Mouse (Mus musculus): Measurements from ENCODE around the gene Stard3. TPM values are rescaled to one million over a fixed set of nuclear protein-coding genes. Genes with fewer than 3 reads are reported as not detected.
A peak's percentile ranks its signal among the peaks of the same experiment; 100 is the strongest.
"Not testable (repeated sequence)": the region's sequence is repeated elsewhere in the genome, so short reads cannot be mapped to it uniquely, and the experiment has no call there.

Gene Stard3
- total RNA-seq, 4 experiments from 2014 or later, result 12.0 to 18.2 (median 13.9) TPM

DNA sequence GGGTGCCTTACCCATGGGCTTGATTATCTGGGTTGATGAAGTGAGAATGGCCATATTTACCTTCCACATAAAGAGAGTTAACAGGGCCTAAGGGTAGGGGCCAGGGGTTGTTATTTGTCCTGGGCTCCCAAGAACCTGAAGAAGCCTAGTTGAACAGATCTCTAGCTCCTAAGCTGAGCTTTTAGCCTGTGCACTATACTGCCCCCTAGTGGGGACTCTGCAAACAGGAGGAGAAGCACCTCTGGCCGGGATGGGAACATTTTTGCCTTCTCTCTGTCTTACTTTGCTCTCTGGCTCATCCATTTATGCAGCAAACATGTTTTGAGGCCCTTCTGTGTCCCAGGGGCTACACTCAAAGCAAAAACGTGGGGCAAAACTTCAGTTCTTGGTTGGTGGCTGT, 14.2 kb downstream of the Stard3 start:
- DNase-seq (ENCODE audit: low spot score in 2 of 2), result no peak

DNA sequence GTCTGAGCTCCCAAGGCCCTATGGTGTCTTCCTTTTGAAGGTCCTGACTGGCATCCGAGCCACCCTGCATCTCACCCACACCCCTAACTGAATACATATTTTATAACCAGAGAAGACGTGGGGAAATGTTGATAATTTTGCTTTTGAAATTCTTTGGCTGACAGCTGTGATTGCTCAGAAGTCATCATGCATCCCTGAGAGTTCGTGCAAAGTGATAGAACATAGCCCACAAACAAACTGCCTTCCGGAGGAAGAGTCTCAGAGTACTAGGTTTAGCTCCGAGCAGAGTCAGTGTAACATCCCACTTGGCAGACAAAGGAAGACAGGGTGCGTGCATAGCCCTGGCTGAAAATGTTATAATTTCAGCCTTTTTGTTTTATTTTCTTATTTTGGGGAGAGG, 15.1 kb downstream of the Stard3 start:
- no peak for DNase-seq (ENCODE audit: low spot score in 2 of 2)

DNA sequence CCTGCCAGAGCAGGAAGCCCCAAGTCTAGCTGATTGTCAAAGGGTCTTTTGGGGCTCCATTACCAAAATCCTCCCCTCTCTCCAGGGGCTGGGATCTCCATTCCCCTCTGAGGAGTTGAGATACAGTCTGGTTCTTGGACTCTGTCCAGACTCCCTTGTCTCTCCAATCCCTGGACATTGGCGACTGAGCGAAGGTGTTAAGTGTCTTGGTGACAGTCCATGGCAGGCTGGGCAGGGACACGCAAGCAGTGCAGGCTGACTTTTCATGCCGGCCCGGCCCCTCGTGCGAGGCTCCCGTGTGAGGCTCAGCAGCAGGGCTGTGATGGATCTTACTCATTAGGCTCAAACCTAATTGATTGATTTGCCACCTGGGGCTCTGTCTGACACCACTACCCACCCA, 16.1 kb downstream of the Stard3 start:
- no peak for DNase-seq (ENCODE audit: low spot score in 2 of 2)

DNA sequence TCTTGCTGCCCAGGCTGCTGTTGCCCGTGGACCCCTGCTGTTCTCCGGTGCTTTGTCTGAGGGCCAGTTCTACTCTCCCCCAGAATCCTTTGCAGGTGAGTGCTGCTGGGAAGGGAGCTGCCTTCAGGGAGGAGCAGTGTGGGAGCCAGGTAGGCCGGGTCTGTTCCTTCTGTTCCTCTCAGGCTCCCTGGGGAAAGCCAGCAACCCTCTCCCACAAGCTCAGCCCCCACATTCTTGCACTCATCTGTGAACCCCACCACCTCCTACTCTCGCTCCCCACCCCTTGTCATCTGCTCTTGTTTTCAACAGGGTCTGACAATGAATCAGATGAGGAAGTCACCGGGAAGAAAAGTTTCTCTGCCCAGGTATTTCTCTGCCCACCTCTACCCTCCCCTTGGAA, 18.6 kb downstream of the Stard3 start:
- DNase-seq (ENCODE audit: low spot score in 2 of 2), result no peak

DNA sequence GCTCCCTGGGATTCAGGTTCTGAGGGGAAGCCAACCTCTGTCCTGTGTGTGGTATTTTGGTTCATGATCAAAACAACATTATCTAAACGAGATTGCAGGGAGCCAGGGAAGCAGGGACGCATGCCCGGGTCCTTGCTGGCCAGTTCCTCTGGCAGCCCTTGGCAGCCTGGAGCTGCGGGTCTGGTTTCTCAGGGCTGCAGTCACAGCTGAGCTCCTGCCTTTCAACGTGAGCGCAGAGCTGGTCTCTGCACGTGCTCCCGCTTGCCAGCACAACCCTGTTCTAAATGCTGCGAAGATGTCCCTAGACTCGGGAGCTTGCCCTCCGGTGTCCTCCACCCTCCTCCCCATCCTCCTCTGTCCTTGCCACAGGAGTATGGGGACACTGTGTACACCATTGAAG, 19.6 kb downstream of the Stard3 start:
- peak in 1 of 2 experiments; percentile 84 for DNase-seq (ENCODE audit: low spot score in 2 of 2)

DNA sequence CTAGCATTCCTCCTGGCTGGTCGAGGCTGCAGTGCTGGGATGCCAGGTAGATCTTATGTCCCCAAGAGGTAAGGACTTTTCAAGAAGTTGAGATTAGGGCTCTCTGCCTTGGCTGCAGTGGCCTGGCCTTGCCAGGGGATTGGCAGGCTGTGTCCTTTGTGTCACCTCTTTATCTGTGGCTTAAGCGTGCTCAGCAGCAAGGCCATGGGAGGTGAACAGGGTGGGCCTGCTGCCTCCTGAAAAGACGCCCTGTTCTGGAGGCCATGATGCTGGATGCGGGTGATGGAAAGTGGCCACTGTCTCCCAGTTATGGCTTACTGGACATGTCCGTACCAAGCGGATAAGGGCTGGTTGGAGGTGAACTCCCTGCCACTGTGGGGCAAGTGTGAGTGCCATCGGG, 21.2 kb downstream of the Stard3 start:
- DNase-seq (ENCODE audit: low spot score in 2 of 2), result no peak

DNA sequence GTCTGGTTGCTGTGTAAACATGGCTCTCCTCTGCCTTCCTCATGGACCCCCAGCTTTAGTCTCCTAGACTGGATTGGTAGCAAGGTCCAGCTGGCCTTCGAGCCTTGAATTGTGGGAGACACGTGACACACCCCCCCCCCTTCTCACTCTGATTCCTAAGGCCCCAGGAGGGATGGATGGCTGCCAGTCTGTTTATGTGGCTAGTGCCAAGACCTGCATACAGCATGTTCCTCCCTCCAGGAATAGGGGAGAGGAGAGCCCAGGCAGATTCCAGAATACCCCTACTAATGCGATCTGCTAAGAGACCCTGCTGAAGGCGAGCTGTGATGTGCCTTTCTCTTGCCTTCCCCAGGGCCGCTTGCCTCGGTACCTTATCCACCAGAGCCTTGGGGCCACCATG, 21.9 kb downstream of the Stard3 start:
- no peak for DNase-seq (ENCODE audit: low spot score in 2 of 2)

DNA sequence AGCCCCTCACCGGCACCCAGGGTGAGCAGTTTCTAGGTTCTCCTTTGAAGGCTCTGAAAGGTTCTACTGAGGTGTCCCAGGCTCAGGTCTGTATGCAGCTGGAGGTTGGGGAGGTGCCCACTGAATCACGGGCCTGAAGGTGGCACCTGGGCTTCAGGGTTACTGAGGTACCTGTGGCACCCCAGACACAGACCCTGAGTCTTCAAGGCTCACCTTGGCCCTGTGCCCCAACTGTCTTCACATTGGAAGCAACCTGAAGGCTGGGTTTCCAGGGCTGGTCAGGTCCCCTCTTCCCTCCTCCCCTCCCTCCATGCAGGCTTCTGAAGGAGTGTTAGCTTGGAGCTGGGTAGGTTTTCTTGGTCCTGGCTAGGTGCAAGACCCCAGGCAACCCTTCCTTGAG, 23.5 kb downstream of the Stard3 start:
- no peak for DNase-seq (ENCODE audit: low spot score in 2 of 2)

DNA sequence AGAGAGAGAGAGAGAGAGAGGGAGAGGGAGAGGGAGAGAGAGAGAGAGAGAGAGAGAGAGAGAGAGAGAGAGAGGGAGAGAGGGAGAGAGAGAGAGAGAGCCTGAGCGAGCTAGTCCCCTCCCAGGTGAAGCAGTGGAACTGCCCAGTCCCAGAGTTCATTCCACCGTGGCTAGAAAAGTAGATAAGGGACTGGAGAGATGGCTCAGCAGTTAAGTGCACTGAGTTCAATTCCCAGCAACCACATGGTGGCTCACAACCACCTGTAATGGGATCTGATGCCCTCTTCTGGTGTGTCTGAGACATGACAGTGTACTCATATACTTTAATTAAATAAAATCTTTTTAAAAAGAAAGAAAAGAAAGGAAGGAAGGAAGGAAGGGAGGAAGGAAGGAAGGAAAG, 24.2 kb downstream of the Stard3 start:
- DNase-seq (ENCODE audit: low spot score in 2 of 2), result not testable (repeated sequence)

DNA sequence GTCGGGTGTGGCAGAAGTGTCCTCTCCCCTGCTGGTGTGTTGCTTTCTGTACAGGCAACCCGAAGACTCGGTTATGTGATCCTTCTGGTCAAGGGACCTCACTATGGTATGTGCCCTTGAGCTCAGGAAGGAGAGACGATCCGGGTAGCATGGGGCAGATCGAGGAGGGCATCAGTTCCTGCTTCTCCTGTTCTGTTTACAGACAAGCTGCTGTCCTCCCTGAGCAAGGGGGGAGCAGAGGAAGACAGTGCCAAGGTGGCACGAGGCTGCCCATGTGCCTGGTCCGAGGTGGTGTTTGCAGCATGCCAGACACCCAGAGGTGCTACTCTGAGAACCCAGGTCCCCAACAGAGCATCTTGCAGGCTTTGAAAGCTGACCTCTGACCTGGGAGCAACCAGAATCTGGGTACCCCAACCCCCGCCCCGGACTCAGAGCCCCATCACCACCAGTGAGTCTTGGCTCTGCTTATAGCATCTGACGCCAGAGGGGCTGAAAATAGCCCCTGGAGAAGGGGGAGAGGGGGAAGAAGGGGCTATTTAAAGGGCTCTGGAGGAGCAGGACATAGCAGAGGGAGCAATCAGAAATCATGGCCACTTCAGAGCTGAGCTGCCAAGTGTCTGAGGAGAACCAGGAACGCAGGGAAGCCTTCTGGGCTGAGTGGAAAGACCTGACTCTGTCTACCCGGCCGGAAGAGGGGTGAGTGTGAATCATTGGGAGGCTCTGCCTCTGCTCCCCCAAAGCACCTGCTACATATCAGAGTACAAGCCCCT, 25.3 kb downstream of the Stard3 start, which contains the start of gene Tcap:
Tcap (plus strand) TSS at position 551 of the 770 bp plus-strand sequence.
- peak; percentile 73 to 80 for DNase-seq (ENCODE audit: low spot score in 2 of 2)

DNA sequence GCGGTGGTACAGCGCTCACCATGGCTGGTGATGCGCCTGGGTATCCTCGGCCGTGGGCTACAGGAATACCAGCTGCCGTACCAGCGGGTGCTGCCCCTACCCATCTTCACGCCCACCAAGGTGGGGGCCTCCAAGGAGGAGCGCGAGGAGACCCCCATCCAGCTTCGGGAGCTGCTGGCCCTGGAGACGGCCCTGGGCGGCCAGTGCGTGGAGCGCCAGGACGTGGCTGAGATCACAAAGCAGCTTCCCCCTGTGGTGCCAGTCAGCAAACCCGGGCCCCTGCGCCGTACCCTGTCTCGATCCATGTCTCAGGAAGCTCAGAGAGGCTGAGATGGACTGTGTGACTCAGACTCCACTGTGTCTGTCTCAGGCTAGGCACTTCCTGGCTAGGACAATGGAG, 26.0 kb downstream of the Stard3 start:
- no peak for DNase-seq (ENCODE audit: low spot score in 2 of 2)

DNA sequence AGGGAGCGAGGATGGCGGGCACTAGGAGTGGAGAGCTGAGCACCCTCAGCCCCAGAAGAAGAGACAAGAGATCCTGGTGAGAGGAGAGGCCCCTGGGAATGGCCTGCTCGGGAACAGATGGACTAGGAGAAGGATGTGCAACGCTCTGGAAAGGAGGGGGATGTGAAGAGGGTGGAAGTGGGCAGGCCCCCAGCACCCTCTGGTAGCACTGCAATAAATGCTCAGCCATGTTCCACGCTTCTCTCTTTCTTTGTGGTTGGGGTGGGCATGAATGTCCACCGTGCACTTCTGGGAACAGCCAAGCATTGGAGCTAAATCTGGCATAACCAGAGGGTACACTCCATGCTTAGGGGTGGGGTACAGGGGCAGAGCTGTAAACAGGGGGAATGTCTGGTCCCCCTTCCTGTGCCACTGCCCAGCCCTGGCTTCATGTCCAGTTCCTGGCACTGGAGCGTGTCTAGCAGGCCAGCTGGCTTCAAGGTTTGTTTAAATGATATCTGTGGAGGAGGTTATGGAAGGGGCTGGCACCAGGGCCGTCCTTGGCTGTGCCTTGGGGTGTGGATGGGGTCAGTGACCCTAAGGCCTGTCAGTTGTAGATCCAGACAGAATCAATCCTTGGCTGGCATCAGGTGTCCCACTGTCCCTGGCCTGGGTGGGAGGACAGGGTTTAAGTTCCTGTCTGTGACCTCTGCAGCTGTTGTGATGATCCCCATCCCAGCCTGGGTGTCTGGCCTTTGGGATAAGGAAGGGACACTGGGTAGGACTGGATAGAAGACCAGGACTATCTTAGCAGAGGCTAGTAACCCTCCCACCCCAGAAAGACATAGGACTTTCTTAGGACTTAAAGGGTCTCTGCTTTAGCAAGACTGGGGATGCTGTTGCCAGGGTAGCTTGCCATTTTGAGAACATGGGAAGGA, 26.8 kb downstream of the Stard3 start:
- DNase-seq (ENCODE audit: low spot score in 2 of 2), result peak; percentile 84 to 88

DNA sequence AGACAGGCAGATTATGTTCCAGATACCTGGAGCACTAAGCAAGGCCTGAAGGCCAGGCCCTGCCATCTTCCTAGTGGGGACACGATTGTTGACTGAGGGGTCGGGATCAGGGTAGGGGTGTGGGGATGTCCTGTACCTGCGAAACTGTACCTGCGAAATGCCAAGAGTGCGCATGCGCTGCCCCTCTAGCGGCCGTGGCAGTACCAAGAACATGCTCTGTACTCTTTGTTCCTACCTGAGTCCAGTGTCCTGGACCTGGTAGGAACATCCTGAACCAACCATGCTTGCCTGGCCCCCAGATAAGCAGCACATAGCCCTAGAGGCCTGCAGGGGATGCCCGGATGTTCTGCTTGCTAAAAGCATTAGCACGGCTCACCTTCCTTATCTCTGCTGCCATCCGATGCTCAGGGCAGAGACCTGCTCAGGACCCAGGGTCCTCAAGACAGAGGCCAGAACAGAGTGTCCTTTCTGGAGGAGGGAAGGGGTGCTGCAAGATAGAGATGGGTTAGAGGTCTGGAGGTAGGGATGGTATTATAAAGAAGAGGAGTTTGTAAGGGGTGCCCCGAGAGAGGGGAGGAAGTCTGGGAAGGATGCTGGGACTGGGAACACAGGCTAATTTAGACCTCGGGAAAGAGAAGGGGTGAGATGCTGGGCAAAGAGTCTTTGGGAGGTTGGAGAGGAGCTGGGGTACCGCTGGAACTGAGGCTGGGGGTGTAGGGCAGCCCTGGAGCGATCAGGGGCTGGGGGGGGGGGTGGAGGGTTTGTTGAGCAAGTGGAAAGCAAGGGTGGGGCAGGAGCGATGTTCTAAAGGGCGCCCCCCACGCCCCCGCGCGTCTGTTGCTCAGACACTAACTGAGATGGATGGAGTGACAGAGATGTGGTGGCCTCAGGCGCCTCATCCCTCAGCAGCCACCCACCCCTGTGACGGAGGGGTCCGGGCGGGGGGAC, 27.7 kb downstream of the Stard3 start, which contains the start of gene Pnmt:
Pnmt (plus strand) TSS at position 813 of the 948 bp plus-strand sequence.
- DNase-seq (ENCODE audit: low spot score in 2 of 2), result no peak

DNA sequence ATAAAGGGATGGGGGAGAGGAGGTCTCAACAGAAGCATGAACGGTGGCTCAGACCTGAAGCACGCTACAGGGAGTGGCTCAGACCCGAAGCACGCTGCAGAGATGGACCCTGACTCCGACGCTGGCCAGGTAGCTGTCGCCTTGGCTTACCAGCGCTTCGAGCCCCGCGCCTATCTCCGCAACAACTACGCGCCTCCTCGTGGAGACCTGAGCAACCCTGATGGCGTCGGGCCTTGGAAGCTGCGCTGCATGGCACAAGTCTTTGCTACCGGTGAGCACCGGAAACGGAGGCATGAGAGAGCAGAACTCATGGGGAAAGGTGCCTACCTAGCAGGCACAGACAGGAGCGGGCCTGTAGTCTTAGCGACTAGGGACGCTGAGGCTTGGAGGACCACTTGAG, 28.4 kb downstream of the Stard3 start:
- no peak for DNase-seq (ENCODE audit: low spot score in 2 of 2)

DNA sequence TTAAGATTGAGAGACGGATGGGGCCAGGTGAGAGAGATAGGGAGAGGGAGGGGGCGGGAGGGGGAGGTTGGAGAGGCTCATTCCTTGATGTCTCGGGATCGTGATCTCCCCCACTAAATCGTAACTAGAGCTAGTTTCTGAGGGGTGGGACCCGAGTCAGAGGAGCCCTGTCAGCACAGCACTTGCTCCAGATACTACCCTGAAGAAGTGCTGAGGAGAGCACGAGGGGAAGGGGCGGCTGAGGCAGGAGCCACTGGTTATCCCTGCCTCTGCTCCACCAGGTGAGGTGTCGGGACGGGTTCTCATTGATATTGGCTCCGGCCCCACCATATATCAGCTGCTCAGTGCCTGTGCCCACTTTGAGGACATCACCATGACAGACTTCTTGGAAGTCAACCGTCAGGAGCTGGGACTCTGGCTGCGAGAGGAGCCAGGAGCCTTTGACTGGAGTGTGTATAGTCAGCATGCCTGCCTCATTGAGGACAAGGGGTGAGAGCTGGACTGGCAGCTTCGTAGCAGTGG, 28.9 kb downstream of the Stard3 start:
- DNase-seq (ENCODE audit: low spot score in 2 of 2), result peak in 1 of 2 experiments; percentile 43

DNA sequence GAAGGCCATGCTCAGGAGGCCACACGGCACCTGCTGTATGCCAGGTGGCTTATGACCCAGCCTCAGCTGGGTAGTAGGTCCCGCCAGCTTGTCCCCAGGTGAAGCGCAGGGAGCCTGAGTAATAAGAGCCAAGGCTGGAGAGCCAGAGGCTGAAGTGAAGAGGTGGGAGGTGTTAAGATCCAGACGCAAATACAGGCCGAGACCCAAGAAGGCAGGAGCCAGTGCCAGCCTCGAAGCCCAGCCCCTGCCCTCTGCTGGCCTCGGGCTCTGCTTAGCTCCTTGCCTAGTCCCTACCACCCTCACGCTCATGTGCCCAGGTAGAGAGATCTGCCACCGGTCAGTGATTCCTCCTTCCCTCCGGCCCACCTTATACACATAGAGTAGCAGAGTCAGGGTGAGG, 30.1 kb downstream of the Stard3 start:
- no peak for DNase-seq (ENCODE audit: low spot score in 2 of 2)

DNA sequence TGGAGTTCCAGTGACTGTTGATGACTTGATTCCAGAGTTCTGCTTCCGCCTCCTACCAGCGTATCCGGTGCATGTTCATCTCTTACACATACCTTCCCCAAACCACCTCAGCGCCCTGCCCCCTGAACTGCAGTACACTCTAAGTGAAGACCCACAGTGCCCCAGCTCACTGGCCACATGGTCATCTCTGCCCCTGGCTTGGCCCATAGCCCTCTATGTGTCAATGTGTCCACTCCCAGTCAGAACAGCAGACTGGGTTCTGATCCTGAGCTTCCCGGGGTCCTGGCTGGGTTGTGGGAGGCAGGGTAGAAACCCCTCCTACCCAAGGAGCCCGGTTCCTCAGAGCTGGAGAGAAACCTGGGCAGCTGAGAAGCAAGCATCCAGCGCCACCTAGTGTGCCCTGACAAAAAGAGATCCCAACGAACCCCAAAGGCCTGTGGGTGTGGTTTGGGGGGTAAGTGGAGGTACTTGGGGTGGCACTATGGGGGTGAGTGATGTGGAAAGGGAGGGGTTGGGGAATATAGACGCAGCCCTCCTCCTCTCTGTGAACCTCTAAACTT, 31.1 kb downstream of the Stard3 start:
- DNase-seq (ENCODE audit: low spot score in 2 of 2), result no peak

DNA sequence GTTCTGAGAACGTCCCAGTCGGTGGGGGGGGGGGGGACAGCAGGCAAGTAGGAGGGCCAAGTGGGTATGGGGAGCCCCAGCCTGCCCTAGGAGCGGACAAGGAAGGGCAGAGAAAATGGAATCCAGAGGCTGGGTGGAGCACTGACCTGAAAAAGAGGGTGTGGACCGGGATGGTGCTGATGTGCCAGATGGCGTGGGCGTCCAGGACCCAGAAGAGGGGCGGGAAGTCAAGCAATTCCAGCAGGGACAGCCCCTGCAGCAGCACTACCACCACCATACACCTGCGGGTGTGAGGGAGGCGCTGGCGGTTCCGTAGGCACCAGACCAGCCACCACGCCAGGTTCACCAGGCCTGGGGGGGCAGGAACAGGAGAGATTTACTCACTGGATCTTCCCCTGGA, 32.0 kb downstream of the Stard3 start:
- DNase-seq (ENCODE audit: low spot score in 2 of 2), result no peak

DNA sequence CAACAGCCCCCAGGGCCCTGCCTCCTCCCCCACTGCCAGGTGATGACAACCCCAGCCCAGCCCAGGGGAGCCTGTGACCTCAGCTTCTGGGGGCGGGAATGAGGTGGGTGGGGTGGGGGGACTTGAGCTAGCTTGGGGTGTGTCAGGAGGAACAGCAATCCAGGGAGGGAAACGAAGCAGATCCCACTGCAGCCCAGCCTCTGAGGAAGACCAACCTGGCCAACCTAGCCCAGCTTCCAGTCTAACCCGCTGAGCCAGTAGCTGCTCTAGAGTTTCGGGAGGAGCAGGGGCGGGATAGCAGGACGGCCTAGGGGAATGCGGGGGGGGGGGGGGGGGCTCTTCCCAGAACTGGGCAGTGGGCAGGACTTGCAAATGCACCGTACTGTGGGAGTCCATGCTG, 33.9 kb downstream of the Stard3 start:
- no peak for DNase-seq (ENCODE audit: low spot score in 2 of 2)

DNA sequence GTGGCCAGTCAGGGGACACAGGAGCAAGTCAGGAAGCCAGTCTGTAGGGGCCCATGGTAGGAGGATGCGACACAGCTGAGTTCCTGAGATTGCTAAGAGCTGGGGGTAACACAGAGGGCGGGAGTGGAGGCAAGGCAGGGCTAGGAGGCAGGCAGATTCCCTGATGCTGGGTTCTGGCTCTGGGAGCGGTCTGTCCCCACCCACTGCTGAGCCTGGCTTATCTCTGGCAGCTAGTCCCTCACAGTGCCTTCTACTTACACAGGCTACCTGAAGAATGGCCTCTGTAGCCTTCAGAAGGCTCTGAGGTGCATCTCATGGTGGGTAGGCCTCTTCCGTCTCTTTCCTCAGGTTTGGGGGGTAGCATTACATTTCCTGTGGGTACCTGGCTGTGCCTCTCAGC, 34.5 kb downstream of the Stard3 start:
- DNase-seq (ENCODE audit: low spot score in 2 of 2), result no peak

DNA sequence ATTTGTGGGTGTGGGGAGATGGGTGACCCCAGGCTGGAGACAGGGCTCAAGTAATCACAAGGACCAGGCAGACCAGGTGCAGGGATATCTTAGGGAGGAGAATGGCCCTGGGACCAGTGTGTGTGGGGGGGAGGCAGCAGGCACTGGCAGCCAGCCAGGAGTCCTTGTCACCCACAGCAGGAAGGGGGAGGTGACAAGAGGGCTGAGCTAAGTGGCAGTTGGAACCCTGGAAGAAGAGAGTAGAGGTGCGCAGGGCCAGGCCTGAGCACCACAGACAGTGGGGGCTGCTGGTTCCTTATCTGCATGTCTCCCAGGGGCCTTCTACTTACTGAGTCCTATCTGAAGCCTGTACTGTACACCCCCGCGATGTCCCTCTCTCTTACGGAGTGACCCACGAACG, 35.1 kb downstream of the Stard3 start:
- DNase-seq (ENCODE audit: low spot score in 2 of 2), result no peak
